Mouse (Mus musculus): ENCODE measurements around the gene Wdr53.

Gene Wdr53

DNA sequence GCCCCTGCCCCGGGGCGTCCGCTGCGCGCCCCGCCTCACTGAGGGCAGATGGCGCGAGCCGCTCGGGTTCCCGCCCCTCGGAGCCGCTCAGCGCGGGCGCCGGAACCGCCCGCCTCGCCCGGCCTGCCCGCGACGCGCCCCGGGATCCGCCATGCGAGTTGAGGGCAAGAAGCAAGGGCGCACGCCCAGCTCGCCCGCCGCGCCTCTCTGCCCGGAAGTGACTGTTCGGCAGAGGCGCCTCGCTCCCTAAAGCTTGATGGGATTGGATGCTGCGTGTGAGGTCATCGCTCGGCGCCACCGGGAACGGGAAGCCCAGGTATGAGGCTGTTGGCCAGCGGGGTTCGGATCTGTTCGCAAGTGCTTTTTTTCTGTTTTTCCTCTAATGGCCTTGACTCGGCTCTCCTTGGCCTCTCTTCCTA, at the start of gene Wdr53, which contains the start of gene Fbxo45:
Wdr53 (plus strand) TSS at position 276 of the 419 bp plus-strand sequence.
Fbxo45 (minus strand) TSS at position 207 of the 419 bp plus-strand sequence.
- DNase-seq (ENCODE audit: low read depth), result peak; percentile 98

DNA sequence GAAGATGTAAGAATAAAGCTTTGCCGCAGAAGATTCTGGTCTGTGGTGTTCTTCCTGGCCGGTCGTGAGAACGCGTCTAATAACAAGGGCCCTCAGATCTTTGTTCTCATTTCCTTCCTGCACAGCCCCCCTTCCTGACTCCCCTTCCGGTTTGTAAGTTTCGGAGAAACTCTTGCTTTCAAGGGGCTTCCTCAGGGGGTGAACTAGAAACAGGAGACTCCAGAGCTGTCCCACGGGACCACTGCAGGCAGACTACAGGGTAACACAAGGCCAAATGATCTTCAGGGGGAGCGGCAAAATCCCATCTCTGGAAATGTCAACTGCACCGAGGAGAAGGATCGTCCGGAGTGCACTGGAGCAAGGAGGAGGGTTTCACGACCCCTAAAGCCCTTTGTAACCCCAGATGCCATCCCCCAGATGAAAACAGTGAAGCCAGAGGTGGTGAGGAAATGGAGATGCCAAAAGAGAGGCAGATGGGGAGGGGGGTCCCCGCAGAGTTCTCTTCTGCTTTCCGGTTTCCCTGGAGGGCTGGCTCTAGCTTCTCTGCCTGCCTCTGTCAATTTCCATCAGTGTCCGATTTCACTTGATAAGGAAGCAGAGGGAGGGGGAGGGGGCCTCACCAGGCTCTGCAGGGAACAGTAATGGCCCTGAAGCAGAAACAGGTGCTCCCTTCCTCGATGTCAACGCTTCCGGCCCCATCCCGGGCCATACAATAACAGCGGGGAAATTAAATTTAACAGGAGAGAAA, 46.6 kb upstream of the Wdr53 start:
- no peak for DNase-seq (ENCODE audit: low read depth)

DNA sequence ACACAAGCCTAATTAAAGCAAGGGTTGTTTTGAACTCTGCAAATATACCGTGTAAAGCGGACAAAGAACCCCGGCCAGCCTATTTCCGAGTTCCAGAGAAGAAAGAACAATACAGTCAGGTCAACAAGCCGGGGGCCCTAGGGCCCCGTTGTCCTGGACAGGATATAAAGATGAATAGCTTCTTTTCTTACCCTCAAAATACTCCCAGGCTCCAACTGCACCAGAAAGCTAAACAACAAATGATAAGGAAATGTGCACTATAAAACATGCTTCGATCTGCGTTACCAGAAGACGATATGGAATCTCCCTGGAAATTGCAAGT, 46.1 kb upstream of the Wdr53 start:
- no peak for DNase-seq (ENCODE audit: low read depth)

DNA sequence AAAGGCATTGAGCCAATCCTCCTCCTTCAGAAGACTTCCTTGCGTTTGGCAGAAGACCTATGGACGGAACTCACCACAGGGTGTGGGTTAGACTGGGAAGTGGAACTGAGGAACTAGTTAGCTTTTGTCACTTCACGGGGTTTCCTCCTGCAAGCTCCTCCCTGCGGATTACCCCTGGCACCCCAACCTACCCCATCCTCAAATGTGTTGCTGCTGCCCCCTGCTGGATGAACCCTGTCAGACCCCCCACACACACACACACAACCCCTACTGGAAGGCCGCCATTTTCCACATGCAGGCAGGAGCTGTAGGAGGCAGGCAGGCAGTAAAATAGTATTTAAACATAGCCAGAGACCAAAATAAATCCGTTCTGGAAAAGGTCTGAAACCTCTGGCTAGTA, 44.3 kb upstream of the Wdr53 start:
- DNase-seq (ENCODE audit: low read depth), result peak; percentile 41

DNA sequence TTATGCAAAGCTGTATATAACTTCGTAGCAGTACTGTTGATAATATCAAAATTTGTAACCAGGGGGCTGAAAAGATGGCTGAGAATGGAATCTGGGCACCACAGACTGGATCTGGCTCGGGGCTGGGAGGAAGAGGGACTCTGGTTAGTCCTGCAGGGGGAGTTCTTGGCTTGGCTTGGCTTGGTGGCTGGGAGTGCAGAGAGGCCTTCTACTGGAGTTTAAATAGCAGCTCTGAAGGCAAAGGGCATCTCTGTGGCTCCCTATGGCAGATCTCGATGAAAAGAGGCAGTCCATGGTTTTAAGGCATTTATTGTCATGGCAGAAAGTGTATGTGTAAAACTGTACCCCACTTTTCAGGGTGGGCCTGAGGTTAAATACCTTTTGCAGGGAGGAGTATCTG, 42.1 kb upstream of the Wdr53 start:
- peak; percentile 58 for DNase-seq (ENCODE audit: low read depth)

DNA sequence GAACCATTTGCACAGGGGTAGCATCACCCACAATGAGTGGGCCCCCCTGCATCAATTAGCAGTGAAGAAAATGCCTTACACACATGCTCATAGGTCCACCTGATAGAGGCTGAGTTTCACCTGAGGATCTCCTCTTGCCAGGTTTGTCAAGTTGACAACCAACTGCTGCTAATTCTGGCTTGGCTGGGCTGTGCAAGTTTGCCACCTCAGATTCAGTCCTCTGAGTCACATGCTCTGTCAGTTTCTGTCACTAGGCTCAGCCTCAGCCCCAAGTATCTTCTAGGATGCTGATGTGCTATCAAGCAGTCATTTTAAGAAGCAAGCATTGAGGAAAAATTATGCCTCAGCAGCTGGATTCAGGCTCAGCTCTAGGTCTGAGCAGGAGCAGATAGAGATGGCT, 32.9 kb upstream of the Wdr53 start:
- no peak for DNase-seq (ENCODE audit: low read depth)

DNA sequence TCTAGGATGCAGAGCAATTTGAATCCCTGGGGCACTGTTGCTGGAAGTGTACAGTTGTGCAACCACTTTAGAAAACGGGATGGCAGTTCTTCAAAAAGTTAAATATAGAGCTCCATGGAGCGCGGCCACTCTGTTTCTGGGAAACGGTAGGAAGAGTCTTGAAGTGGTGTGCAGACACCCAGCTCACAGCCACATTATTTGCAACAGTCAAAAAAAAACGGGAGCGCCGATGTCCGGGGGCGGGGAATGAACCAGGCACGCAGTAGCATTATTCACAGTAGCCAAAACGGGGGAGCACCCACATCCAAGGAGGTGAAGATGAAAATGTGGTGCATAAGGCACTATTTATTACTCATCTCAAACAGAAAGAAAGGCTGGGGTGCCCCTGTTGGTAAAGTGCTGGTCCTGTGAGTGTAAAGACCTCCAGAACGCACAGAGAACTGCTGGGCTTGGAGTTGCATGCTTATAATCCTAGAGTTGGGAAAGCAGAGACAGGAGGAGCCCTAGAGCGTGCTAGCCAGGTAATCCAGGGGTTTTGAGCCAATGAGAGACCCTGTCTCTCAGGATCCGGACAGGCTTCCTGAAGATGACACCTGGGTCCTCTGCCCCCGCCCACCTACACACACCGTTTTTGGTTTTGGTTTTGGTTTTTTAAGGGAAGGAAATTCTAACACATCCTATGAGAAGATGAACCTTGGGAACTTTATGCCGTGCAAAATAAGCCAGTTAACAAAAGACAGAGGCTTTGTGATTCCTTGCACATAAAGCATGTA, 32.0 kb upstream of the Wdr53 start:
- DNase-seq (ENCODE audit: low read depth), result peak; percentile 63

DNA sequence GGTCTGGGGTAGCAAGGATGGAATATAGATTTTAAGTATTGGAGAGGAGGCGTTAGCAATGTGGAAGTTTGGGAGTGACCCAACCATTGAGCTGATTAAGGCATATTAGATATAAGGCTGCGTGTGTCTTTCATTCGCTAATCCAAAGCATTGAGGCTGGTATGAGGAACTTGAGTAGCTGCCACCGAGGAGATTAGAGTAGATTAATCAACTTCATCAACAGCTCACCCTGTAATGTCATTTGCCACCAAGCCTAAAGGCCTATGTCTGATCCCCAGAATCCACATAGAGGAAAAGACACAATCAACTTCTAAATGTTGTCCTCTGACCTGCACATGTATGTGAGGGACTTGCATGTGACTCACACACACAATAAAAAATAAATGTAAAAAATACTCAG, 25.2 kb upstream of the Wdr53 start:
- no peak for DNase-seq (ENCODE audit: low read depth)

DNA sequence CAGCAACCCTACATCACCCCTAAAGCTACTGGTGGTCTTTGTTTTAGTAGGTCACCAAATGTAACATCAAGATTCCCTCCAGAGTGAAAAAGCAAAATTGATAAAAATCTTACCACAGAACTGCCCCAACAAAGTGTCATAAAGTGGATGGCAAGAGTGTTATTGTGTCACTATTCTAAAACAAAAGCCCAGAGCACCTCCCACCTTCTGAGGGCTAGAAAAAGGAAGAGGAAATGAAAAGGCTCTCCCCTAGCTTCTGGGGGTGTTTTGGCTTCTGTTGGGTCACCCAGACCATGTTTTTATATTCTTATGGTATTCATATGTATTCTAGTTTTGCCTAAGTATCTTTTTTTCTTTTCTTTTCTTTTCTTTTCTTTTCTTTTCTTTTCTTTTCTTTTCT, 24.6 kb upstream of the Wdr53 start:
- no peak for DNase-seq (ENCODE audit: low read depth)

DNA sequence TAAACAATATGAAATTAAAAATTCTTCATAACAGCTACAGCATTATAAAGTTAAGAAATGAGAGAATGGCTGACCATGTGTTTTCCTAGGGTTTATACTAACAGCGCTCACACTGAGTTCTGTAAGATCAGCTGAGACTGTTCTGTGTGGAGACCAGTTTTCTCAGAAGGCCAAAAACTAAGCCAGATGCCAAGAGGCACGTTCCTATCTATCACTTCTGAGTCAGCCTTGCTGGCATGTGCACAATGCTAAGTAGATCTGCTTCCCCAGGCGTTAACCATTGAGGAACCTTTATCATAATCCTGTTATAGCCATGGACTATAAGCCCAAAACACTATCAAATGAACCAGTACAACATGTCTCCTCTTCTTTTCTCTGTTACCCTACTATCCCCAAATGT, 15.0 kb upstream of the Wdr53 start:
- DNase-seq (ENCODE audit: low read depth), result peak; percentile 74

DNA sequence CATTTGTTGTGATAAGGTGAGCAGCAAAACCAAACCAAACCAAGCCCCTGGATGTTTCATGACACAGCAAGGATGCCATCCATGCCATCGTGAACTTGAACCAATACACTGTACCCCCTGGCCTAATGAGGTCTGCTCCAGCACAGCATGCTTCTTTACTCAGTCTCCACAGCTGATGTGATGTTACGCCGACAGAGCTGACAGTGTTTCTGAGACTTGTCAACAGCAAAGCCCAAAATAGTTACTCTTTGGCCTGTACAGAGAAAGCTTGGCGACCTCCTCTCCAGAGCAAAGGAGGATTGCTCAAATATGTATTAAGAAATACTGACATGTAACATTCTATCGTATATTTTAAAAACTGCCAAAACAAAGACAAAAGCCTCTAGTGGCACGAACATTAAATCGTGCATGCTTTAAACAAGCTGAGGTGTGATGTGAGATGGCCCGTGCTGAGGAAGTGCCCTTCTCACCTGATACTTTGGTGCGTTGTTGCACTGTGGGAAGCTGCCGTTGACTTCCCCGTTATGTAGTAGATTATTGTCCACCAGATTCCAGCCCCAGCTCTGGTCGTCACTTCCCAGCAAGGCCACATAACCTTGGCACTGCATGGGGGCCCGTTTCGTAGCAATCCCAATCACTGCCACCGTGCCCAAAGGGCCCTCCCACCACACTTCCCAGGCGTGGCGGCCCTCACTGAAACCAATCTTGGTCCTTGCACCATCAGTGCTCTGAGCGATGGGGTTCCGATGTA, 8.9 kb upstream of the Wdr53 start:
- no peak for DNase-seq (ENCODE audit: low read depth)

DNA sequence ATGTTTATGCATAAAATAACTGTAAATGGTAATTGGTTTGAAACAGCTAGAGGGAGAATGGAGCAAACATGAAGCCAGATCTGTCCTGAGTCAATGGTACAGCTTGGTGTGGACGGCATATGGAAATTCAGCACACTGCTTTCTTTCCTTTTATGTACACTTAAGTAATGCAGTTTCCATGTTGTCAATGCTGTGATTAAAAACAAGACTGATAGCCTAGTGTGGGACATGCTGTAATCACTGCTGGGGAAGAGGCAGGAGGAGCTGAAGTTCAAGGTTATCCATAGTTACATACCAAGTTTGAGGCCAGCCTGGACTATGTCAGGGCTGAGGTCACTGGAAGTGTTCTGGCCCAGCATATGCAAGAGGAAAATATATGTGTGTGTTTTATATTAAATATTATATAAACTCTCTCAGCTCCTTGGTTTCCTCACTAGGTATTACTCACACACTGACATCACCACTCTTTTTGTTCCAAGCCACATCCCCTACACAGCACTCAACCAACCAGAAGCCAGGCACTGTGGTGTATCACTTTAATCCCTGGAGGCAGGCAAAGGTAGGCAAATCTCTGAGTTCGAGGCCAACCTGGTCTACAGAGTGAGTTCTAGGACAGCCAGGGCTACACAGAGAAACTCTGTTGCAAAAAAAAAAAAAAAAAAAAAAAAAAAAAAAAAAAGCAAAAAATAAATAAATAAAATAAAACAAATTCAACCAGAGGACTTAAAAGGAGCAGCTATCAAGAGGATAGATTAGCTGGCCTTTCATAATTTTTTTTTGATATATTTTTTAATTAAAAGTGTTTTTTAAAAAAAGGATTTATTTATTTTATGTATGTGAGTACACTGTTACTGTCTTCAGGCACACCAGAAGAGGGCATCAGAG, 7.4 kb upstream of the Wdr53 start:
- DNase-seq (ENCODE audit: low read depth), result peak; percentile 75

DNA sequence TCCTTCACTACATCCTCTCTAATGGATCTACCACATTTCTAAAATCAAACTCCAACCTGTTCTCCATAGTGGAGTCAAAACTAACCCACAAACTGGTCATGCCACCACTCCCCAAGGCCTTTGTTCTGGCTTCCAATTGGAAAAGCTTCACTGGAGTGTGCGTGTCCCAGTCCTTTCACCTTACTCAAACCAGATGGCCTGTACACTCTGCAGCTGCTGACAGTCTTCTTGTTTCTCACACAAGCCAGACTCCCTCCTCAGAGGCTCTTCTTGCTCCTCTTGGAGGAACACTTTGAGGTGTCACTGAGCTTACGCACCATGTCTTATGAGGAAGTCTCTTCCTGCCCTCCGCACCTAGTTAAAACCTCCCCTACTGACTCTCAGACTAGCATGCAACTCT, 3.1 kb upstream of the Wdr53 start:
- DNase-seq (ENCODE audit: low read depth), result no peak

DNA sequence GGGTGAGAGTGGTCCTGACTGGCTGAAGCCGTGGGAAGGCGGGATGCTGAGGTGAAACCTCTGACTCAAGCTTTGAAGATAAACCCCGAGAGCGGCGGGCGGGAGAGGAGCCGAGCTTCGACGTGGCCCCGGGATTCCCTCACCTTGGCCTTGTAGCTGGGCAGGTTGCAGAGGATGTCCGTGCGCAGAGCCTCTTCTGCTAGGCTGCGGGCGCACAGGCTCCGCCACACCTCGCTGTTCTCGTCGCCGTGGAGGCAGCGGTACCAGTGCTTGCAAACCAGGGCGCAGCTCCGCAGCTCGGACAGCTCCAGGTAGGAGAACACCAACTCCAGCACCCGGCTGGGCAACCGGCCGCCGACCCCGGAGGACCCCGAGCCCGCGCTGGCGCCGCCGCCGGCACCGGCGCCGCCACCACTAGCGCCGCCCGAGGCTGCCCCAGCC, 656 bp upstream of the Wdr53 start:
- peak; percentile 61 for DNase-seq (ENCODE audit: low read depth)

DNA sequence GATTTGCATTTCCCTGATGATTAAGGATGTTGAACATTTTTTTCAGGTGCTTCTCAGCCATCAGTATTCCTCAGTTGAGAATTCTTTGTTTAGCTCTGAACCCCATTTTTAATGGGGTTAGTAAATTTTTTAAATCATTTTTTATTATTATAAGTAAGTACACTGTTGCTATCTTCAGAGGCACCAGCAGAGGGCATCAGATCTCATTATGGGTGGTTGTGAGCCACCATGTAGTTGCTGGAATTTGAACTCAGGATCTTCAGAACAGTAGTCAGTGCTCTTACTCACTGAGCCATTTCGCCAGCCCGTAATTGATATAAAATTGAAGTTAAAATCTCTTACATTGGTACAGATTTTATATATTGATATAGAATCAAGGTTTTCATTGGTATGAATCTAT, 17.2 kb downstream of the Wdr53 start:
- DNase-seq (ENCODE audit: low read depth), result peak; percentile 49

DNA sequence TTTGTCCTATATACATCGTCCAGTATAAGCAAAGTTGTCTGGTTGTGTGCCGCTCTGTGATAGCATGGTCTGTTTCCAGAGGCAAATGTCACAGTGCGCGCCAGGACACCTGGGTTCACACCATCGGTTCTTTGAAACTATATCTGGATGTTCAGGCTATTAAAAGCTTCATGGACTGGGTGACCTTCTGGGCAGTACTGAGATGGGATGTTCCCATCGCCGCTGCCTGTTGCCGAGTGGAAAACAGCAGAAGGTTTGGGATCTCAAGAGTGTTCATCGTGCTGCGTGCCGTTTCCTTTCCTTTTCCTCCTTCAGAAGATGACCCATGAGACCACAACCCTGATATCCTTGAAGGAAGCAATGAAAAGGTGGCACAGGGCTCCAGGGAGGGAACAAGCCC, 24.3 kb downstream of the Wdr53 start, which contains the start of gene Smco1:
Smco1 (plus strand) TSS at position 178 of the 400 bp plus-strand sequence.
- DNase-seq (ENCODE audit: low read depth), result no peak

DNA sequence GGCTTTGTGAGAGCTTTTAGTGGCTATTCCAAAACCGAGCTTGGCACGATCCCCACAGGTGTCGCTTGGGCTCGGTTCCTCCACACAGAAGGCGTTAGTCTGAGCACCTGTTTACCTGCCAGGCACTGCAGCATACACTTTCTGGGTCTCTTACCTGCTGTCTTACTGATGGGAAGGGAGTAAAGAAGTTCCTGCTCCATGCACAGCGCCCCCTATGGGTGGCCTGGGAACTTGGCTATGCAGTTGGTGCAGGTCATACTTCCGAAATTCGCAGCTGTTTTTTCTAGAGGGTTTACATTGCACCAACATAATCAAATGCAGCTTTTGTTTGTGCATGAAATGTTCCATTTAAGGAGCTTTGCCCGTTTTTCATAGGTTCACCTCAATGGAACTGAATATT, 26.3 kb downstream of the Wdr53 start:
- peak; percentile 42 for DNase-seq (ENCODE audit: low read depth)

DNA sequence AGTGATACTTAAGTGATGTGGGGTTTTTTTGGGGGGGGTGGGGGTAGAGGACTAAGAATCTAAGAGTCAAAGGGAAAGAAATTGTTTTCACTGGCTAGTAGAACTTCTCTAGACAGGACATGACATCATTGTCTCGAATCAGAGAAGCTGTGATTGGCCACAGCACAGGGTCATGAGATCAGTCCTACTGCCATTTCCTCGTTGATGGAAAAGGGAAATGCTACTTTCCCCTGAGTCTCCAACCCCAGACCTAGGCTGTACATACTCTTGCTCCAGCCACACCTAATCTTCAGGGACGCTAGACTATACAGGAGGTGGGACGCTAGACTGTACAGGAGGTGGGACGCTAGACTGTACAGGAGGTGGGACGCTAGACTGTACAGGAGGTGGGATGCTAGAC, 28.0 kb downstream of the Wdr53 start:
- DNase-seq (ENCODE audit: low read depth), result no peak

DNA sequence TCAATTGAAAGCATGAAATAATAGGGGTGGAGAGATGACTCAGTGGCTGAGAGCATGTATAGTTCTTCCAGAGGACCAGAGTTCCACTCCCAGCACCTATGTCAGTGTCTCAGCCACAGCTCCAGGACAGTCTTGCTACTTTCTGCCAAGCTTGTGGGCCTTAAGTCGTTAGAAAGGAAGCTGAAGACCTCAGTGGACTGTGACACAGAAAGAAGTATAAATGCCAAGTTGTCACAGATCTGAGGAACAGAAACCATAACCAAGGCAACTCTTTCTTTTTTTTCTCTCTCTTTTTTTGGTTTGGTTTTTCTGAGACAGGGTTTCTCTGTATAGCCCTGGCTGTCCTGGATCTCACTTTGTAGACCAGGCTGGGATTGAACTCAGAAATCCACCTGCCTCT, 28.8 kb downstream of the Wdr53 start:
- no peak for DNase-seq (ENCODE audit: low read depth)

DNA sequence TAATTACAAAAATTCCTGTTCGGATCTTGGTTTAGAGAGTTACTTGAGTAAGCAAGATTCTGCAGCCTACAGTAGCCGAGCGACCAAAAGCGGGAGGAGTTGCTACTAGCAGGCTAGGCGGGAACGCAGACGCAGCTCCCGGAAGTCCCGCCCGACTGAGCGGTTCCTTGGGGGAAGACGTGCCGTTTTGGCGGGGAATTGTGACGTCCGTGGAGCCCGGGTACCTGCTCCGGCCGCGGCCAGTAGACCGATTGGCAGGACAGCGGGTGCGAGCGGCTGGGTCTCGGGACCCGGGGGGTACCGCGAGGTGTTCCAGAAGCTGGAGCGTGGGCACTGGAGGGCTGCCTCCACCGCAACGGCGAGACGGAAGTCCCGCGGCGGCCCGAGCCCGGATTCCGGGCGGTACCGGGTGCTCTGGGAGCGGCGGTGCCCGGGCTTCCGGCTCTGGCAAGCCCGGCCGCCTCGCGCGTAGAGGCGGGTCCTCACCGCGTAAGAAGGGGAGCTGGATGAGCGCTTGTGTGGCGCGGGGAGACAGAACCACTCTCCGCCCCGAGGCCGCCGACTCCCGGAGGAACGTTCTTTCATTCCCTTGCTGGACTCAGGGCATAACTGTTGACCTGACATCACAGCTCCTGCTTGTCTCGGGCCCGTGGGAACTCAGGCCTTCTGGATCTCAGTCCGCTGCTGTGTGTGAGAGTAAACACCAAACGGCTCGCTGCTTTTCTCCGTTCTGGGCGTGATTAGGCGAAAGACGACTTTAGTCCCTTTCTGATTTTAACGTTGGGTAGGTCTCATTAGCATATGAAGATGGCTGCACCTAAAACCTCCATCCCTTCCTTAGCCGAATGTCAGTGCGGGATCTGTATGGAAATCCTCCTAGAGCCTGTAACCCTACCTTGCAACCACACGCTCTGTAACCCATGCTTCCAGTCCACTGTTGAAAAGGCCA, 30.6 kb downstream of the Wdr53 start, which contains the start of gene Rnf168:
Rnf168 (plus strand) TSS at position 152 of the 949 bp plus-strand sequence.
- peak; percentile 92 for DNase-seq (ENCODE audit: low read depth)

Data from NIH3T3 (cell line).